Mouse (Mus musculus): Measurements from ENCODE around the gene Olfm3.

Olfm3 gene

GRCm38 (mm10) chr3:114903924-114904438 is at the start of gene Olfm3:
TSS of gene Olfm3 (plus strand) at chr3:114904078.
- peak; percentile 30 for DNase-seq (ENCODE audit: low spot score)

- no peak for DNase-seq (ENCODE audit: low spot score)
These were observed 14.1 kb upstream of the Olfm3 start for GRCm38 (mm10) chr3:114889764-114890163.

GRCm38 (mm10) chr3:114904633-114905423 is 950 bp downstream of the Olfm3 start:
- DNase-seq (ENCODE audit: low spot score) = peak; percentile 8

- DNase-seq (ENCODE audit: low spot score) = no peak
These were observed 3.7 kb downstream of the Olfm3 start for GRCm38 (mm10) chr3:114907537-114907936.

GRCm38 (mm10) chr3:114908846-114909245 is 5.0 kb downstream of the Olfm3 start:
- no peak for DNase-seq (ENCODE audit: low spot score)

GRCm38 (mm10) chr3:114920102-114920501 is 16.2 kb downstream of the Olfm3 start:
- no peak for DNase-seq (ENCODE audit: low spot score)

GRCm38 (mm10) chr3:114929605-114930004 is 25.7 kb downstream of the Olfm3 start:
- no peak for DNase-seq (ENCODE audit: low spot score)

GRCm38 (mm10) chr3:114930336-114930735 is 26.5 kb downstream of the Olfm3 start:
- DNase-seq (ENCODE audit: low spot score) = no peak

- DNase-seq (ENCODE audit: low spot score) = no peak
These were observed 26.9 kb downstream of the Olfm3 start for GRCm38 (mm10) chr3:114930796-114931195.

GRCm38 (mm10) chr3:114932881-114933280 is 29.0 kb downstream of the Olfm3 start:
- DNase-seq (ENCODE audit: low spot score) = peak; percentile 3

- DNase-seq (ENCODE audit: low spot score) = no peak
These were observed 51.0 kb downstream of the Olfm3 start for GRCm38 (mm10) chr3:114954904-114955303.

- no peak for DNase-seq (ENCODE audit: low spot score)
These were observed 55.6 kb downstream of the Olfm3 start for GRCm38 (mm10) chr3:114959311-114959967.

- DNase-seq (ENCODE audit: low spot score) = peak; percentile 13
These were observed 58.6 kb downstream of the Olfm3 start for GRCm38 (mm10) chr3:114962316-114963083.

GRCm38 (mm10) chr3:114971183-114971582 is 67.3 kb downstream of the Olfm3 start:
- DNase-seq (ENCODE audit: low spot score) = no peak

GRCm38 (mm10) chr3:114972522-114972921 is 68.6 kb downstream of the Olfm3 start:
- DNase-seq (ENCODE audit: low spot score) = no peak

- no peak for DNase-seq (ENCODE audit: low spot score)
These were observed 87.0 kb downstream of the Olfm3 start for GRCm38 (mm10) chr3:114990828-114991227.

- DNase-seq (ENCODE audit: low spot score) = no peak
These were observed 92.1 kb downstream of the Olfm3 start for GRCm38 (mm10) chr3:114995956-114996355.

GRCm38 (mm10) chr3:115027560-115027959 is 123.7 kb downstream of the Olfm3 start:
- DNase-seq (ENCODE audit: low spot score) = no peak

- DNase-seq (ENCODE audit: low spot score) = no peak
These were observed 124.2 kb downstream of the Olfm3 start for GRCm38 (mm10) chr3:115028046-115028445.

- peak; percentile 26 for DNase-seq (ENCODE audit: low spot score)
These were observed 124.7 kb downstream of the Olfm3 start for GRCm38 (mm10) chr3:115028611-115029010.

GRCm38 (mm10) chr3:115049060-115049459 is 145.2 kb downstream of the Olfm3 start:
- no peak for DNase-seq (ENCODE audit: low spot score)

GRCm38 (mm10) chr3:115064901-115065300 is 161.0 kb downstream of the Olfm3 start:
- DNase-seq (ENCODE audit: low spot score) = no peak

Data from layer of hippocampus, adult 11-12 months (tissue).